Mouse (Mus musculus): Measurements from ENCODE around the gene Faim2. TPM values are rescaled to one million over a fixed set of nuclear protein-coding genes. Genes with fewer than 3 reads are reported as not detected.
A peak's percentile ranks its signal among the peaks of the same experiment; 100 is the strongest.

Faim2 gene
- polyA plus RNA-seq, 1 experiment from 2014 or later = 0.91 TPM

- Histone ChIP-seq H3K4me2 (ENCODE audit: low read depth, low read length) (peak overlapping the region; percentile 93), H3K9ac (ENCODE audit: low read depth, low read length) (peak overlapping the region; percentile 79), H3K4me1 (ENCODE audit: control insufficient read depth, insufficient read depth, low read length) (peaks cover 20% of the 10 kb centered on the region), H3K27ac (ENCODE audit: low read length) (peak overlapping the region; percentile 86), H3K27me3 (replicated peaks; ENCODE audit: control insufficient read depth, insufficient read depth, low read length) (no peaks in the 10 kb centered on the region), H3K36me3 (ENCODE audit: control insufficient read depth, insufficient read depth, low read length) (no peaks in the 10 kb centered on the region), H3K9me3 (ENCODE audit: control insufficient read depth, low read length) (no peaks in the 10 kb centered on the region), H3K4me3 (ENCODE audit: low read length) (peak overlapping the region; percentile 82)
- 27% methylated on average over 7 of the region's 7 CpGs for WGBS
- no peak for ATAC-seq
Observed at GRCm38 (mm10) chr15:99456338-99456962, 71.5 kb downstream of the Faim2 start.

- Histone ChIP-seq H3K4me1 (ENCODE audit: control insufficient read depth, insufficient read depth, low read length) (peaks cover 23% of the 10 kb centered on the region), H3K4me2 (ENCODE audit: low read depth, low read length) (no peak overlapping the region)
Observed at GRCm38 (mm10) chr15:99455415-99455814, 72.5 kb downstream of the Faim2 start.

DNA sequence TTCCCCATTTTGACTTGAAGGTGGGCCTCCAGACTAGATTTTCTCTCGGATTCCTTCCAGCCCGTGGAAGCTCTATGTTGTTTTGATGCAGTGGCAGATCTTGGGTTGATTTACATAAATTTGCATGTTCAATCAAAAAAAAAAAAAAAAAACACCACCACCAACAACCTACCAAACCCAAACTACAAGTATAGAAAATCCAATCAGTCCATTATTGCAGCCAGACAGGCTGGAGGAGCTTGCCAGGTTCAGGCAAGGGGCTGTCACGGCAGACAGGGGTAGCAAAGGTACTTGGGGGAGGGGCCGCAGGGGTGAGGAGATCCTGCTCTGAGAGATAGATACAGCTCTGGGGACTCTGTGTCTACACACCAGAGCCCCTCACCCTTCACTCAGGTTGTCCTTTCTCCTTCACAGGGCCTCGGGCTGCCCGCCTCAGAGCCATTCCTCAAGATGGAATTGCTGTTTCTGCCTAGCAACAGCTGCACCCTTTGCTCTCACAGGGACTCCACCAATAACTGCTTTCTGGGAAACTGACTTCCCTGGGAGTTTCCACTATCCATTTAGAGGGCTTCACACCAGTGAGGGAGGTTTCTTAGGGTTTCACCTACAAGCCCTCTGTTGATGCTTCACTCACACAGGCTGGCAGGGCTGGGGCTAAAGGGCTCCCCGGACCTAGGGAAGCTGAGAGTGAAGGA, 73.2 kb downstream of the Faim2 start:
- H3K36me3 ChIP-seq (ENCODE audit: control insufficient read depth, insufficient read depth, low read length) = no peaks in the 10 kb centered on the region
- H3K4me3 ChIP-seq (ENCODE audit: low read length) = no peak overlapping the region
- H3K4me2 ChIP-seq (ENCODE audit: low read depth, low read length) = no peak overlapping the region
- ATAC-seq = no peak
- 0 out of 2 replicates have a peak overlapping the region, but pooled peaks have one; percentile 1 for H3K9ac ChIP-seq (ENCODE audit: low read depth, low read length)
- no peaks in the 10 kb centered on the region for H3K9me3 ChIP-seq (ENCODE audit: control insufficient read depth, low read length)
- H3K27ac ChIP-seq (ENCODE audit: low read length) = no peak overlapping the region
- no peaks in the 10 kb centered on the region for H3K27me3 ChIP-seq (replicated peaks; ENCODE audit: control insufficient read depth, insufficient read depth, low read length)
- WGBS = 83% methylated on average over 7 of the region's 7 CpGs
- peaks cover 29% of the 10 kb centered on the region for H3K4me1 ChIP-seq (ENCODE audit: control insufficient read depth, insufficient read depth, low read length)

More at GRCm38 (mm10) chr15:99455415-99455814, 72.5 kb downstream of the Faim2 start:
- H3K9ac ChIP-seq (ENCODE audit: low read depth, low read length) = peak overlapping the region; percentile 1; the same call in 1 of the 2 replicates
- no peaks in the 10 kb centered on the region for H3K36me3 ChIP-seq (ENCODE audit: control insufficient read depth, insufficient read depth, low read length)
- H3K9me3 ChIP-seq (ENCODE audit: control insufficient read depth, low read length) = no peaks in the 10 kb centered on the region
- H3K27me3 ChIP-seq (replicated peaks; ENCODE audit: control insufficient read depth, insufficient read depth, low read length) = no peaks in the 10 kb centered on the region
- no peak overlapping the region for H3K4me3 ChIP-seq (ENCODE audit: low read length)
- no peak for ATAC-seq
- no peak overlapping the region for H3K27ac ChIP-seq (ENCODE audit: low read length)
- 87% methylated on average over 3 of the region's 3 CpGs for WGBS

GRCm38 (mm10) chr15:99453153-99453900, 74.6 kb downstream of the Faim2 start:
- Histone ChIP-seq H3K9ac (ENCODE audit: low read depth, low read length) (no peak overlapping the region), H3K27me3 (replicated peaks; ENCODE audit: control insufficient read depth, insufficient read depth, low read length) (no peaks in the 10 kb centered on the region), H3K36me3 (ENCODE audit: control insufficient read depth, insufficient read depth, low read length) (no peaks in the 10 kb centered on the region), H3K27ac (ENCODE audit: low read length) (no peak overlapping the region), H3K4me2 (ENCODE audit: low read depth, low read length) (no peak overlapping the region), H3K9me3 (ENCODE audit: control insufficient read depth, low read length) (no peaks in the 10 kb centered on the region), H3K4me3 (ENCODE audit: low read length) (no peak overlapping the region), H3K4me1 (ENCODE audit: control insufficient read depth, insufficient read depth, low read length) (peaks cover 40% of the 10 kb centered on the region)
- WGBS = 74% methylated on average over 11 of the region's 11 CpGs
- ATAC-seq = no peak

GRCm38 (mm10) chr15:99449751-99450280, 78.1 kb downstream of the Faim2 start:
- H3K4me3 ChIP-seq (ENCODE audit: low read length) = no peak overlapping the region
- no peak overlapping the region for H3K4me2 ChIP-seq (ENCODE audit: low read depth, low read length)
- peak overlapping the region; percentile 17 for H3K27ac ChIP-seq (ENCODE audit: low read length)
- ATAC-seq = peak; percentile 28; the same call in 1 of the 2 replicates
- 48% methylated on average over 8 of the region's 8 CpGs for WGBS
- peaks cover 25% of the 10 kb centered on the region for H3K4me1 ChIP-seq (ENCODE audit: control insufficient read depth, insufficient read depth, low read length)
- no peak overlapping the region for H3K9ac ChIP-seq (ENCODE audit: low read depth, low read length)
- H3K9me3 ChIP-seq (ENCODE audit: control insufficient read depth, low read length) = no peaks in the 10 kb centered on the region
- H3K27me3 ChIP-seq (replicated peaks; ENCODE audit: control insufficient read depth, insufficient read depth, low read length) = no peaks in the 10 kb centered on the region
- H3K36me3 ChIP-seq (ENCODE audit: control insufficient read depth, insufficient read depth, low read length) = no peaks in the 10 kb centered on the region

DNA sequence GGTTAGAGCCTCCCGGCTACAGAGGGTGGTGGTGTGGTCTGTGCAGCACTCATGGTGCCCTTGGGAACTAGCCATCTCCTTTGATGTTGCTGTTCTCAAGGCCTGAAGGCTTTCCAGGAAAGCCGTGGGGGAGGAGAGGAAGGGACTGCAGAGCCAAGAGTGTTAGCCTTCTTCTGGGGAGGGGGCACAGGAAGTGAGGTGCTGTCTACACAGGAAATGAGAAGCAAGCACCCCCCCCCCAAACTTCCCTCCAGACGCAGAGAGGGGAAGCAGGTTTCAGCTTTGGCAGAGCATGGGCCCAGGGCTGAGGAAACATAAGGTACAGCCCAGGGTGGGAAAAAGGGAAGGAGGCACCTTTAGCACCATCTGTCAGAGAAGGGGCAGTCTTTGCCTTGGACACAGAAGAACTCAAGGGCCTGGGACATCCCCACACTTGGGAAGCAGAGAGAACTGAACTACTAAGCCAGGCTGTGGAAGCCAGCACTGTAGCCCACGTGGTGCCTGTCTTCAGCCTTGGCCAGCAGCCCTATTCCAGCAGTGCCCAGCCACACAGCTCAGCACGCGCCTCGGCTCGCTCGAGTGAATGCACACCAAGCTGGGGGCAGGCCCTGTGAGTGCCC, 78.7 kb downstream of the Faim2 start:
- Histone ChIP-seq H3K27ac (ENCODE audit: low read length) (peak overlapping the region; percentile 17), H3K9me3 (ENCODE audit: control insufficient read depth, low read length) (no peaks in the 10 kb centered on the region), H3K4me3 (ENCODE audit: low read length) (no peak overlapping the region), H3K9ac (ENCODE audit: low read depth, low read length) (peak overlapping the region; percentile 19; the same call in 1 of the 2 replicates), H3K36me3 (ENCODE audit: control insufficient read depth, insufficient read depth, low read length) (no peaks in the 10 kb centered on the region), H3K4me2 (ENCODE audit: low read depth, low read length) (peak overlapping the region; percentile 10; the same call in 1 of the 2 replicates), H3K27me3 (replicated peaks; ENCODE audit: control insufficient read depth, insufficient read depth, low read length) (no peaks in the 10 kb centered on the region), H3K4me1 (ENCODE audit: control insufficient read depth, insufficient read depth, low read length) (peaks cover 25% of the 10 kb centered on the region)
- 61% methylated on average over 9 of the region's 9 CpGs for WGBS
- ATAC-seq = peak; percentile 47

Other genes with a start within 250 kb of the Faim2 start
- 29.8 and 34.8 TPM in 2 replicates for gene Prpf40b, start 233.1 kb downstream of the Faim2 start, polyA plus RNA-seq (2015; fragmentation: Nextera tagmentation; extraction: Ambion mirVana)
- 0.24 TPM in 1 of 2 replicates, not detected in the other for gene Fam186b, start 232.3 kb downstream of the Faim2 start, polyA plus RNA-seq (2015; fragmentation: Nextera tagmentation; extraction: Ambion mirVana)
- 10.6 and 10.8 TPM in 2 replicates for gene Fmnl3, start 157.7 kb downstream of the Faim2 start, polyA plus RNA-seq (2015; fragmentation: Nextera tagmentation; extraction: Ambion mirVana)
- 726 and 829 TPM in 2 replicates for gene Tmbim6, start 135.3 kb downstream of the Faim2 start, polyA plus RNA-seq (2015; fragmentation: Nextera tagmentation; extraction: Ambion mirVana)
- gene Nckap5l, start 70.4 kb downstream of the Faim2 start, polyA plus RNA-seq (2015; fragmentation: Nextera tagmentation; extraction: Ambion mirVana) = 5.8 and 6.5 TPM in 2 replicates
- gene Bcdin3d, start 53.4 kb downstream of the Faim2 start, polyA plus RNA-seq (2015; fragmentation: Nextera tagmentation; extraction: Ambion mirVana) = 14.3 and 16.2 TPM in 2 replicates
- gene Aqp2, start 50.9 kb upstream of the Faim2 start, polyA plus RNA-seq (2015; fragmentation: Nextera tagmentation; extraction: Ambion mirVana) = 0.10 TPM in 1 of 2 replicates, not detected in the other
- gene Aqp5, start 62.6 kb upstream of the Faim2 start, polyA plus RNA-seq (2015; fragmentation: Nextera tagmentation; extraction: Ambion mirVana) = 0.47 and 0.53 TPM in 2 replicates
- gene Aqp6, start 73.2 kb upstream of the Faim2 start, polyA plus RNA-seq (2015; fragmentation: Nextera tagmentation; extraction: Ambion mirVana) = not detected in 2 replicates
- 97.1 and 104 TPM in 2 replicates for gene Racgap1, start 123.5 kb upstream of the Faim2 start, polyA plus RNA-seq (2015; fragmentation: Nextera tagmentation; extraction: Ambion mirVana)
- 1.7 and 2.0 TPM in 2 replicates for gene Asic1, start 142.2 kb upstream of the Faim2 start, polyA plus RNA-seq (2015; fragmentation: Nextera tagmentation; extraction: Ambion mirVana)
- 19.3 and 20.9 TPM in 2 replicates for gene Smarcd1, start 174.0 kb upstream of the Faim2 start, polyA plus RNA-seq (2015; fragmentation: Nextera tagmentation; extraction: Ambion mirVana)
- not detected in 2 replicates for gene Gm17349, start 177.3 kb upstream of the Faim2 start, polyA plus RNA-seq (2015; fragmentation: Nextera tagmentation; extraction: Ambion mirVana)
- gene Gpd1, start 189.3 kb upstream of the Faim2 start, polyA plus RNA-seq (2015; fragmentation: Nextera tagmentation; extraction: Ambion mirVana) = 33.0 and 47.4 TPM in 2 replicates
- gene Cox14, start 197.5 kb upstream of the Faim2 start, polyA plus RNA-seq (2015; fragmentation: Nextera tagmentation; extraction: Ambion mirVana) = 249 and 253 TPM in 2 replicates
- 42.1 and 46.8 TPM in 2 replicates for gene Cers5, start 244.7 kb upstream of the Faim2 start, polyA plus RNA-seq (2015; fragmentation: Nextera tagmentation; extraction: Ambion mirVana)

All from intestine, embryonic 16.5 days (tissue).